In genomic region chr11:44832227-44832939, GRCm38 (mm10) we compare ENCODE assay signal across 10 mouse cellular contexts.
DNase-seq lines count a peak whose midpoint lies in the region; ATAC-seq lines count a peak whose summit lies in the region.
"Had no signal": no experiment of that assay in that cellular context is flagged by ENCODE, and none has a peak within 500 bp of the region (broad histone marks: within the 10 kb centered on the region; RNA-seq: fewer than 3 reads in every experiment).

No protein-coding gene starts in this region.

- H3K4me3 ChIP-seq in heart, embryonic 12.5 days, result no peak overlapping the region
- no peak overlapping the region for H3K4me3 ChIP-seq in embryonic facial prominence, embryonic 14.5 days (ENCODE audit: low read depth, low read length)
- H3K4me3 ChIP-seq in limb, embryonic 10.5 days, result peak overlapping the region; percentile 14; the same call in 1 of the 2 replicates
- H3K4me3 ChIP-seq in neural tube, embryonic 15.5 days (replicated peaks), result peak overlapping the region; percentile 5; the same call in 1 of the 2 replicates
- H3K4me3 ChIP-seq: heart, embryonic 15.5 days had no signal

- no peak for ATAC-seq in heart, embryonic 12.5 days (ENCODE audit: insufficient number of reproducible peaks, low FRiP score)
- peak; percentile 7; the same call in 1 of the 2 replicates for ATAC-seq in embryonic facial prominence, embryonic 14.5 days (ENCODE audit: low read depth)
- ATAC-seq in neural tube, embryonic 15.5 days (ENCODE audit: low FRiP score), result peak; percentile 50; the same call in 1 of the 2 replicates

- H3K4me1 ChIP-seq in heart, embryonic 12.5 days (replicated peaks), result peaks cover 12% of the 10 kb centered on the region; the same call in 1 of the 2 replicates
- peaks cover 16% of the 10 kb centered on the region; the same call in 1 of the 2 replicates for H3K4me1 ChIP-seq in embryonic facial prominence, embryonic 14.5 days (ENCODE audit: control insufficient read depth, insufficient read depth, low read length)
- peaks cover 22% of the 10 kb centered on the region for H3K4me1 ChIP-seq in limb, embryonic 10.5 days
- H3K4me1 ChIP-seq in neural tube, embryonic 15.5 days, result peaks cover 40% of the 10 kb centered on the region
- H3K4me1 ChIP-seq: heart, embryonic 15.5 days had no signal

- 0 out of 2 replicates have a peak, but pooled peaks cover 9% of the 10 kb centered on the region for H3K27me3 ChIP-seq in heart, embryonic 12.5 days (replicated peaks)
- 0 out of 2 replicates have a peak, but pooled peaks cover 10% of the 10 kb centered on the region for H3K27me3 ChIP-seq in embryonic facial prominence, embryonic 14.5 days (replicated peaks; ENCODE audit: control insufficient read depth, insufficient read depth, low read length)
- H3K27me3 ChIP-seq in limb, embryonic 10.5 days (ENCODE audit: low read depth, poor library complexity, severe bottlenecking), result peaks cover 40% of the 10 kb centered on the region
- H3K27me3 ChIP-seq in neural tube, embryonic 15.5 days (replicated peaks), result no peaks in the 10 kb centered on the region

- H3K36me3 ChIP-seq in heart, embryonic 12.5 days, result no peaks in the 10 kb centered on the region
- H3K36me3 ChIP-seq in embryonic facial prominence, embryonic 14.5 days (ENCODE audit: control insufficient read depth, insufficient read depth, low read length), result no peaks in the 10 kb centered on the region
- H3K36me3 ChIP-seq in limb, embryonic 10.5 days, result no peaks in the 10 kb centered on the region
- no peaks in the 10 kb centered on the region for H3K36me3 ChIP-seq in neural tube, embryonic 15.5 days
- H3K36me3 ChIP-seq: heart, embryonic 15.5 days had no signal

- no peak for DNase-seq in heart, adult 18-20 months
- no peak for DNase-seq in embryonic facial prominence, embryonic 14.5 days (ENCODE audit: low spot score)
- DNase-seq in limb, embryonic 10.5 days (ENCODE audit: low spot score), result no peak
- no peak for DNase-seq in urinary bladder, postnatal 10 days (ENCODE audit: low spot score)
- DNase-seq in heart, adult 9 months (ENCODE audit: low spot score in 2 of 2), result no peak
- no peak for DNase-seq in frontal cortex, adult 2 months (ENCODE audit: extremely low spot score in 1 of 2, low spot score in 1 of 2)
- DNase-seq: kidney, postnatal 36 days had no signal

- WGBS in heart, embryonic 12.5 days, result 29% methylated on average over 14 of the region's 14 CpGs
- 15% methylated on average over 14 of the region's 14 CpGs for WGBS in embryonic facial prominence, embryonic 14.5 days
- 21% methylated on average over 14 of the region's 14 CpGs for WGBS in limb, embryonic 10.5 days
- 9% methylated on average over 14 of the region's 14 CpGs for WGBS in neural tube, embryonic 15.5 days

- H3K27ac ChIP-seq in heart, embryonic 12.5 days (ENCODE audit: poor library complexity, severe bottlenecking), result no peak overlapping the region
- H3K27ac ChIP-seq in embryonic facial prominence, embryonic 14.5 days (replicated peaks; ENCODE audit: low read depth, low read length), result no peak overlapping the region
- H3K27ac ChIP-seq in limb, embryonic 10.5 days, result peak overlapping the region; percentile 62
- peak overlapping the region; percentile 76 for H3K27ac ChIP-seq in neural tube, embryonic 15.5 days (replicated peaks)
- H3K27ac ChIP-seq: heart, embryonic 15.5 days had no signal

- H3K9me3 ChIP-seq in heart, embryonic 12.5 days (replicated peaks), result no peaks in the 10 kb centered on the region
- no peaks in the 10 kb centered on the region for H3K9me3 ChIP-seq in embryonic facial prominence, embryonic 14.5 days (ENCODE audit: control insufficient read depth, low read length)
- H3K9me3 ChIP-seq in limb, embryonic 10.5 days (replicated peaks), result no peaks in the 10 kb centered on the region
- H3K9me3 ChIP-seq in neural tube, embryonic 15.5 days (replicated peaks), result no peaks in the 10 kb centered on the region
- H3K9me3 ChIP-seq: heart, embryonic 15.5 days had no signal

- H3K9ac ChIP-seq in heart, embryonic 12.5 days, result 0 out of 2 replicates have a peak overlapping the region, but pooled peaks have one; percentile 6
- no peak overlapping the region for H3K9ac ChIP-seq in embryonic facial prominence, embryonic 14.5 days (ENCODE audit: low read depth, low read length)
- peak overlapping the region; percentile 38 for H3K9ac ChIP-seq in neural tube, embryonic 15.5 days (replicated peaks)
- H3K9ac ChIP-seq: heart, embryonic 15.5 days had no signal

- no peak overlapping the region; the same call in 1 of the 2 replicates for H3K4me2 ChIP-seq in heart, embryonic 12.5 days
- peak overlapping the region; percentile 39 for H3K4me2 ChIP-seq in embryonic facial prominence, embryonic 14.5 days (ENCODE audit: low read depth, low read length)
- H3K4me2 ChIP-seq in neural tube, embryonic 15.5 days, result peak overlapping the region; percentile 48
- H3K4me2 ChIP-seq: heart, embryonic 15.5 days had no signal

Comparison
In these comparisons a context has a peak if more than half of its experiments do, and no peak if none do; other contexts are left out.
1. H3K27ac ChIP-seq: peak in limb, embryonic 10.5 days (single experiment) and neural tube, embryonic 15.5 days (single experiment); none in heart, embryonic 12.5 days (single experiment) and embryonic facial prominence, embryonic 14.5 days (single experiment).
2. H3K4me3 ChIP-seq: peak in limb, embryonic 10.5 days (single experiment) and neural tube, embryonic 15.5 days (single experiment); none in heart, embryonic 12.5 days (single experiment) and embryonic facial prominence, embryonic 14.5 days (single experiment).